Mouse (Mus musculus) ovary, postnatal 36 days (tissue): ENCODE data around the gene Cmtm4.
A peak's percentile ranks its signal among the peaks of the same experiment; 100 is the strongest.
"Not testable (repeated sequence)": the region's sequence is repeated elsewhere in the genome, so short reads cannot be mapped to it uniquely, and the experiment has no call there.

Experiments
- DNase-seq: peaks from one replicate; pipeline ENCODE4 v3.0.0; 2022; ENCODE audit warnings: low spot score, mixed read lengths

Cmtm4 gene

GRCm38 (mm10) chr8:104339229-104339982 is 56.2 kb downstream of the Cmtm4 start, which contains the start of gene Cmtm3:
TSS of gene Cmtm3 (plus strand) at chr8:104339410.
- peak; percentile 30 for DNase-seq

GRCm38 (mm10) chr8:104337890-104338289 is 57.7 kb downstream of the Cmtm4 start:
- DNase-seq = no peak

- no peak for DNase-seq
Measured at GRCm38 (mm10) chr8:104336806-104337205, 58.8 kb downstream of the Cmtm4 start.

GRCm38 (mm10) chr8:104334196-104334595 is 61.4 kb downstream of the Cmtm4 start:
- no peak for DNase-seq

GRCm38 (mm10) chr8:104333786-104334185 is 61.8 kb downstream of the Cmtm4 start:
- DNase-seq = no peak

GRCm38 (mm10) chr8:104332665-104333631 is 62.7 kb downstream of the Cmtm4 start:
- DNase-seq = no peak

GRCm38 (mm10) chr8:104321930-104322329 is 73.7 kb downstream of the Cmtm4 start, which contains the start of gene Cmtm2b:
TSS of gene Cmtm2b (plus strand) at chr8:104322230.
- not testable (repeated sequence) for DNase-seq

- not testable (repeated sequence) for DNase-seq
Measured at GRCm38 (mm10) chr8:104321267-104321666, 74.3 kb downstream of the Cmtm4 start, which contains the start of gene Gm11020. TSS of gene Gm11020 (plus strand) at chr8:104321567.

GRCm38 (mm10) chr8:104313311-104313710 is 82.3 kb downstream of the Cmtm4 start:
- no peak for DNase-seq

GRCm38 (mm10) chr8:104312023-104312422 is 83.6 kb downstream of the Cmtm4 start:
- DNase-seq = not testable (repeated sequence)

GRCm38 (mm10) chr8:104309441-104310155 is 86.0 kb downstream of the Cmtm4 start, which contains the start of the genes Gm45711 and Cmtm1:
TSS of gene Gm45711 (minus strand) at chr8:104310081.
TSS of gene Cmtm1 (minus strand) at chr8:104310145.
- DNase-seq = peak; percentile 41

- DNase-seq = not testable (repeated sequence)
Measured at GRCm38 (mm10) chr8:104308341-104308740, 87.3 kb downstream of the Cmtm4 start.

- DNase-seq = no peak
Measured at GRCm38 (mm10) chr8:104304962-104305361, 90.6 kb downstream of the Cmtm4 start.

- peak; percentile 54 for DNase-seq
Measured at GRCm38 (mm10) chr8:104302536-104302935, 93.1 kb downstream of the Cmtm4 start.

- DNase-seq = peak; percentile 33
Measured at GRCm38 (mm10) chr8:104301577-104301976, 94.0 kb downstream of the Cmtm4 start.
